In genomic region chr5:105517992-105518625, GRCm38 (mm10) we compare ENCODE assay signal across 8 mouse cellular contexts. TPM values are rescaled to one million over a fixed set of nuclear protein-coding genes. Genes with fewer than 3 reads are reported as not detected.
DNase-seq lines count a peak whose midpoint lies in the region; TF ChIP-seq lines count a peak whose summit lies in the region.

No protein-coding gene starts in this region.

- H3K9me3 ChIP-seq in hindbrain, embryonic 10.5 days, result no peaks in the 10 kb centered on the region
- no peaks in the 10 kb centered on the region for H3K9me3 ChIP-seq in midbrain, embryonic 10.5 days (replicated peaks)

- no peaks in the 10 kb centered on the region for H3K36me3 ChIP-seq in kidney, adult 2 months (ENCODE audit: control insufficient read depth, insufficient read depth, low read length)
- H3K36me3 ChIP-seq in hindbrain, embryonic 10.5 days, result no peaks in the 10 kb centered on the region
- no peaks in the 10 kb centered on the region for H3K36me3 ChIP-seq in midbrain, embryonic 10.5 days

- WGBS in kidney, adult 2 months, result 22% methylated on average over 7 of the region's 7 CpGs
- 20% methylated on average over 7 of the region's 7 CpGs for WGBS in hindbrain, embryonic 10.5 days
- 19% methylated on average over 7 of the region's 7 CpGs for WGBS in midbrain, embryonic 10.5 days

- peak overlapping the region; percentile 83; the same call in 1 of the 2 replicates for H3K4me3 ChIP-seq in kidney, adult 2 months (ENCODE audit: insufficient read depth, low read depth, low read length)
- peak overlapping the region; percentile 86 for H3K4me3 ChIP-seq in brown adipose tissue, adult 24 weeks (ENCODE audit: insufficient read depth, low read depth, low read length)
- H3K4me3 ChIP-seq in hindbrain, embryonic 10.5 days, result peak overlapping the region; percentile 80
- peak overlapping the region; percentile 84 for H3K4me3 ChIP-seq in midbrain, embryonic 10.5 days

- H3K4me1 ChIP-seq in kidney, adult 2 months (ENCODE audit: control insufficient read depth, insufficient read depth, low read length), result 0 out of 2 replicates have a peak, but pooled peaks cover 3% of the 10 kb centered on the region
- H3K4me1 ChIP-seq in brown adipose tissue, adult 24 weeks (ENCODE audit: control insufficient read depth, insufficient read depth, insufficient read length, low read length), result peaks cover 7% of the 10 kb centered on the region; the same call in 1 of the 2 replicates
- peaks cover 34% of the 10 kb centered on the region for H3K4me1 ChIP-seq in hindbrain, embryonic 10.5 days (replicated peaks)
- H3K4me1 ChIP-seq in midbrain, embryonic 10.5 days, result peaks cover 28% of the 10 kb centered on the region

- no peak for DNase-seq in kidney, adult 2 months
- DNase-seq in kidney, adult 9 months, result no peak
- DNase-seq in hindbrain, embryonic 10.5 days (ENCODE audit: low spot score), result no peak
- no peak for DNase-seq in midbrain, embryonic 10.5 days (ENCODE audit: low spot score)
- DNase-seq in right cerebral cortex, postnatal 10 days (ENCODE audit: low spot score in 2 of 2), result no peak
- DNase-seq in cerebellum, adult 9-11 months, result no peak
- no peak for DNase-seq in left cerebral cortex, adult 9 months (ENCODE audit: low spot score in 2 of 2)

- no peak overlapping the region for H3K27ac ChIP-seq in kidney, adult 2 months (ENCODE audit: insufficient read depth, low read depth, low read length)
- H3K27ac ChIP-seq in brown adipose tissue, adult 24 weeks (replicated peaks; ENCODE audit: low read depth, low read length), result 0 out of 2 replicates have a peak overlapping the region, but pooled peaks have one; percentile 76
- H3K27ac ChIP-seq in hindbrain, embryonic 10.5 days, result peak overlapping the region; percentile 94; the same call in 1 of the 2 replicates
- H3K27ac ChIP-seq in midbrain, embryonic 10.5 days (replicated peaks), result peak overlapping the region; percentile 92

- no peak for TF ChIP-seq POLR2A in kidney, adult 2 months (IDR thresholded peaks at IDR 0.05; ENCODE audit: low read depth, low read length)

- H3K27me3 ChIP-seq in kidney, adult 2 months (replicated peaks; ENCODE audit: control insufficient read depth, insufficient read depth, low read length), result no peaks in the 10 kb centered on the region
- H3K27me3 ChIP-seq in hindbrain, embryonic 10.5 days (ENCODE audit: insufficient read depth, poor library complexity, severe bottlenecking), result peaks cover 4% of the 10 kb centered on the region; the same call in 1 of the 2 replicates
- peaks cover 16% of the 10 kb centered on the region for H3K27me3 ChIP-seq in midbrain, embryonic 10.5 days (ENCODE audit: low read depth, poor library complexity, severe bottlenecking)

- TF ChIP-seq CTCF in kidney, adult 2 months (conservative IDR thresholded peaks at IDR 0.05; ENCODE audit: insufficient read depth, insufficient read length, low read depth, low read length), result no peak

RNA-seq across cellular contexts. Expression of gene Lrrc8c, which starts 1.1 kb away (rescaled TPM):
- polyA plus RNA-seq in kidney, adult 2 months (2012; rRNA removed), result 13.0 and 13.6 TPM in 2 replicates
- polyA plus RNA-seq in brown adipose tissue, adult 24 weeks (2012; ENCODE audit: insufficient read depth, insufficient read length, missing spikeins), result 3.0 and 3.7 TPM in 2 replicates
- polyA plus RNA-seq in hindbrain, embryonic 10.5 days (2016; fragmentation: Nextera tagmentation; extraction: Ambion mirVana), result 10.2 and 11.6 TPM in 2 replicates
- polyA plus RNA-seq in midbrain, embryonic 10.5 days (2016; fragmentation: Nextera tagmentation; extraction: Ambion mirVana), result 13.4 and 13.9 TPM in 2 replicates
